Mouse (Mus musculus) heart, embryonic 12.5 days (tissue): ENCODE data around the gene Pheta1. TPM values are rescaled to one million over a fixed set of nuclear protein-coding genes. Genes with fewer than 3 reads are reported as not detected.

Experiments
- ATAC-seq: fragments of 200-750 bp; cut with Nextera tagmentation; 2 replicates; pipeline ENCODE4 v1.8.0; 2017; ENCODE audit warnings: moderate TSS enrichment, moderate library complexity; ENCODE audit not compliant: insufficient number of reproducible peaks, low FRiP score
- H3K27ac ChIP-seq: fragments of 300-500 bp; sonication (generic); 2 replicates; pipeline ENCODE4 v1.5.1; 2016; ENCODE audit warnings: mild to moderate bottlenecking, moderate library complexity; ENCODE audit not compliant: poor library complexity, severe bottlenecking
- H3K27me3 ChIP-seq: fragments of 300-500 bp; sonication (generic); replicated peaks from 2 replicates; pipeline ENCODE4 v1.6.1; 2016; ENCODE audit warnings: mild to moderate bottlenecking, moderate library complexity
- H3K36me3 ChIP-seq: fragments of 300-500 bp; sonication (generic); 2 replicates; pipeline ENCODE4 v1.6.1; 2016; ENCODE audit warnings: mild to moderate bottlenecking, moderate library complexity
- H3K4me1 ChIP-seq: fragments of 300-500 bp; sonication (generic); replicated peaks from 2 replicates; pipeline ENCODE4 v1.6.1; 2016; ENCODE audit warnings: mild to moderate bottlenecking
- H3K4me2 ChIP-seq: fragments of 300-500 bp; sonication (generic); 2 replicates; pipeline ENCODE4 v1.6.1; 2016; ENCODE audit warnings: mild to moderate bottlenecking, moderate library complexity
- H3K4me3 ChIP-seq: fragments of 300-500 bp; sonication (generic); 2 replicates; pipeline ENCODE4 v1.5.1; 2016; ENCODE audit warnings: mild to moderate bottlenecking
- H3K9ac ChIP-seq: fragments of 300-500 bp; sonication (generic); 2 replicates; pipeline ENCODE4 v1.6.1; 2016; ENCODE audit warnings: mild to moderate bottlenecking, moderate library complexity
- H3K9me3 ChIP-seq: fragments of 300-500 bp; sonication (generic); replicated peaks from 2 replicates; pipeline ENCODE4 v1.6.1; 2016; ENCODE audit warnings: mild to moderate bottlenecking, moderate library complexity
- WGBS: fragments of 180-500 bp; shearing (Covaris S2); methylation state at CpG from one replicate; pipeline ENCODE4 v1.1.7; 2016; 5-methylcytosine and 5-hydroxymethylcytosine counted together
- polyA plus RNA-seq: library from polyadenylated mRNA; unstranded; fragments of >200 nt; fragmentation: Nextera tagmentation; extraction: Ambion mirVana; gene quantifications from 2 replicates; pipeline ENCODE4 v1.2.1, GENCODE M21; 2016

Pheta1 gene
- polyA plus RNA-seq, 1 experiment from 2014 or later: 17.1 TPM

- no peaks in the 10 kb centered on the region for H3K27me3 ChIP-seq
- H3K9me3 ChIP-seq: no peaks in the 10 kb centered on the region
- H3K4me1 ChIP-seq: peaks cover 62% of the 10 kb centered on the region
- H3K4me2 ChIP-seq: peak overlapping the region; percentile 98
- peak overlapping the region; percentile 88 for H3K9ac ChIP-seq
- peaks cover 4% of the 10 kb centered on the region; the same call in 1 of the 2 replicates for H3K36me3 ChIP-seq
- peak; percentile 12 for ATAC-seq
- peak overlapping the region; percentile 87 for H3K27ac ChIP-seq
- peak overlapping the region; percentile 85 for H3K4me3 ChIP-seq
- 1% methylated on average over 48 of the region's 51 CpGs for WGBS
These were observed 12.7 kb upstream of the Pheta1 start for GRCm38 (mm10) chr5:121835949-121836691.

DNA sequence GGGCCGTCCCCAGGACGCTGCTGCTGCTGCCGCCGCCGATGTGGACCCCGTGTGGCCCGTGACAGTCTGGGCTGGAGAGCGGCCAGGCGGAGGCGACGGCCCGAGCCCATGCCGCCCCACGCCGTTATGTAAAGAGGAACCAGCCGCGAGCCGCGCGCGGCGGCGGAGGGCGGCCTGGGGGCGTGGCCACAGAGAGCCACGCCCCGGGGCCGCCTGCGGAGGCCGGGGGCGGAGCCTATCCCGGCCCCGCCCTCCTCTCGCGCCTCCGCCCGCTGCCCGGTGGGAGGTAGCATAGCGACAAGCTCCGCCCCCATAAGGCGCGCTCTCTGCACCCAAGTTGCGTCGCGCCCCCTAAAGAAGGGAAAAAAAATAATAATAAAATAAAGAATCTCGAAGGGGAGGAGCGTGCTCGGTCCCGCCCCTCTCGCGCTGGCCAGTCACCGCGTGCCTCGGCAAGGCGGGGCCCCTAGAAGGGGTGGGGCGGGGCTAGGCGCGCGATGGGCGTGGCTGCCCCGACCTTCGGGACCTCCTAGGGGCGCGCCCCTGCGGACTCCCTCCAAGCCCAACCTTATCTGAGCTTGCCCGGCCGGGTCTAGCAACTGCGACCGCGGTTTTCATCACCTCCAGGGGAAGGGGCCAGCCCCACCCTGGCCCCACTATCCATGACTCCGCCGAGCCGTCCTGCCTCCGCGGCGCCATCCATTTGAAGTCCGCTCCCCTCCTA, 11.9 kb upstream of the Pheta1 start:
- ATAC-seq: peak; percentile 91
- Histone ChIP-seq H3K36me3 (peaks cover 2% of the 10 kb centered on the region; the same call in 1 of the 2 replicates), H3K27me3 (no peaks in the 10 kb centered on the region), H3K9me3 (no peaks in the 10 kb centered on the region), H3K4me2 (peak overlapping the region; percentile 98), H3K27ac (peak overlapping the region; percentile 87), H3K9ac (peak overlapping the region; percentile 88), H3K4me1 (peaks cover 58% of the 10 kb centered on the region), H3K4me3 (peak overlapping the region; percentile 85)
- under 1% methylated on average over 75 of the region's 77 CpGs for WGBS

DNA sequence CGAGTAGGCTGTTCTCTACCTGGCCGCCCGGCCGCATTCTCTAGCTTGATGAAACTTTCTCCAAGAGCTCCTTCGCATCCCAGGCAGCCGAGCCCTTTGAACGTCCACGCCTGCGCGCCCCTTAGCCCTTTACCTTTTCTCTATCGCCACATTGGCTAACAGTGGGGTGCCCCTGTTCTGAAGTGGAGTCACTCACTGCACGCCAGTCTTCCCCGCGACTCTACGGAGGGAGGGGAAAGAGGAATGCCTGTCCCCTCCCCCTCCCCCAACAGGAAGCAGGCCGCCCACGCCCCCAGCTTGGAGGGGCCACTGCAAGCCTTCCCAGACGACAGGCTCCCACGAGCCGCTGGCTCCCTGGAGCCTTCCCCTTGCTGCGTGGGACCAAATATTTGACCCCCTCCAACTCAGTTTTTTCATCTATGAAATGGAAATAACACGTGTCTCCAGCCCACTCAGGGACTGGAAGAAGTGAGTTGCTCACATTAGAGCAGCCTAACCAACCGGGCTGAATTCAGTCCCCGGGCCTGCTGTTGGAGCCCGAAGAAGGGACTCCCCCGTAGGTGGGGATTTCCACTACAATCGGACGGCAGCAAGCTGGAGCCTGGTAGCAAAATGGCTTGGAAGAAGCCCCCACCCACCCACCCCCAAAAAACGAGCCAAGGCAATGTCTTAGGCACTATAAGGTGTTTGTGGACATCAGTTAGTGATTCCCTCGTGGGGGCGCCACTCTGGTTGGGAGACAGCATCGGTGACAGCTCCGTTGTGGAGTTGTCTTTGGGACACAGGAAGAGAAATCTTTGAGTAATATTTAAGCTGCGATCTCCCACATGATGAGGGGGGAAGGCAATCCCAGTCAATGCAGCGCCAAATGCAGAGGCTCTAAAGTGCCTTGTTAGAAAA, 11.1 kb upstream of the Pheta1 start, which contains the start of gene Sh2b3:
Gene Sh2b3, minus strand, starts transcription at position 206 of the 900 bp plus-strand sequence.
- Histone ChIP-seq H3K27ac (peak within 1 kb of the TSS; percentile 87), H3K9me3 (no peaks in the 10 kb centered on the region), H3K36me3 (no peaks in the 10 kb centered on the region), H3K9ac (peak within 1 kb of the TSS; percentile 88), H3K4me2 (peak within 1 kb of the TSS; percentile 98), H3K4me3 (peak within 1 kb of the TSS; percentile 85), H3K4me1 (peaks cover 56% of the 10 kb centered on the region), H3K27me3 (no peaks in the 10 kb centered on the region)
- peak; percentile 24 for ATAC-seq
- WGBS: 1% methylated on average over 35 of the region's 35 CpGs

GRCm38 (mm10) chr5:121838341-121839127, 10.2 kb upstream of the Pheta1 start:
- Histone ChIP-seq H3K36me3 (no peaks in the 10 kb centered on the region), H3K27me3 (peaks cover 5% of the 10 kb centered on the region), H3K4me3 (peak overlapping the region; percentile 85), H3K4me2 (peak overlapping the region; percentile 98), H3K9ac (peak overlapping the region; percentile 75), H3K27ac (peak overlapping the region; percentile 84), H3K9me3 (no peaks in the 10 kb centered on the region), H3K4me1 (peaks cover 53% of the 10 kb centered on the region)
- no peak for ATAC-seq
- WGBS: 1% methylated on average over 46 of the region's 46 CpGs

DNA sequence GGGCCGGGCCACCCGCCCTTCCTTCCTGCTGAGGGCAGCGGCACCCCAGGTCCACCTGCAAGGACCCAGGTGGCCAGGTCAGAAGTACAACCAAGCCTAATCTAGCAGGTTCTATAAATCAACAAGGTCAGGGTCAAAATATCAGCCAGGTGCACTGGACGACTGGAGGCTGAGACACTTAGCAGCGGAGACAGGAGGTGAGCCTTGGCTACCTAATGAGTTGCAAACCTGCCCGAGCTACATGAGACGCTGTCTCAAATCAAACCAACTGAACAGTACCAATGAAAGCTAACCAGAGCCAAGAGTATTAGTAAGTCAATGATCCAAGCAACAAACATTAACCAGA, 9.7 kb upstream of the Pheta1 start:
- H3K9ac ChIP-seq: peak overlapping the region; percentile 75
- no peak for ATAC-seq
- H3K27me3 ChIP-seq: peaks cover 11% of the 10 kb centered on the region
- peak overlapping the region; percentile 98 for H3K4me2 ChIP-seq
- peak overlapping the region; percentile 85 for H3K4me3 ChIP-seq
- peaks cover 52% of the 10 kb centered on the region for H3K4me1 ChIP-seq
- H3K9me3 ChIP-seq: no peaks in the 10 kb centered on the region
- 26% methylated on average over 7 of the region's 7 CpGs for WGBS
- H3K27ac ChIP-seq: peak overlapping the region; percentile 84
- no peaks in the 10 kb centered on the region for H3K36me3 ChIP-seq

DNA sequence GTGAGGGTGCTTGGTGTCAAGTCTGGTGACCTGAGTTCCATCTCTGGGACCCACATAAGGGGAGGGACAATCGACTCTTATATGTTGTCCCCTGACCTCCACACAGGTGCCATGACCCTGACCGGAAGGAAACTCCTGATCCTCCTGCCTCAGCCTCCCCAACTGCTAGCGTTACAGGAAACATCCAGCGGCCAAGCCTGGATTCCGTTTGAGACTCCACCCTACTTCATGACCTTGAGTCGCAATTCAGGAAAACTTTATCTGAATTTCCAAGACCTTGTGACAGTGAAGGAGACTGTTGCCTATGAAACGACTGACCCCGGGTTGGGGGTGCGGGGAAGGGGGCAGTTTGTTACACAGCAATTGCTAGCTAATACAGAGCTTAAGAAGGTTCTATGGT, 7.3 kb upstream of the Pheta1 start:
- Histone ChIP-seq H3K9me3 (no peaks in the 10 kb centered on the region), H3K9ac (no peak overlapping the region), H3K4me3 (no peak overlapping the region), H3K36me3 (no peaks in the 10 kb centered on the region), H3K27me3 (peaks cover 15% of the 10 kb centered on the region), H3K4me2 (no peak overlapping the region), H3K4me1 (peaks cover 38% of the 10 kb centered on the region), H3K27ac (no peak overlapping the region)
- ATAC-seq: no peak
- 87% methylated on average over 9 of the region's 9 CpGs for WGBS

DNA sequence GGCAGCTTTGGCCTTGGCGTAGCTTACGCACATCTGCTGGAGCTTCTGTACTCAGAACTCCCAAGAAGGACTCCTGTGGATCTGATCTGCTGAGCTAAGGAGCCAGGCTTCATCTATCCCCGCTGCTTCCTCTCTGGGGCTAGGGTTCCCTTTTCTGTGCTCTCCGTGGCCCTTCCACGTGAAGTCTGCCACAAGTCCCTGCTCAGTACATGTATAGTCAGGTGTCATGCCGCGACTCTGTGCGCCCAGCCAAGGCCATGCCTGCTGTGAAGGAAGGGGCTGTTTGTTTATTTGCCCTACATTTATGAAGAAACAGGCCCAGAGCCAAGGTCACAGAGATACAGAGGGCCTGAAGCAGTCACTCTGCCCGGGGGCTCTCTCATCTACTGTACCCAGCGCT, 6.8 kb upstream of the Pheta1 start:
- Histone ChIP-seq H3K27me3 (peaks cover 15% of the 10 kb centered on the region), H3K9me3 (no peaks in the 10 kb centered on the region), H3K36me3 (no peaks in the 10 kb centered on the region), H3K4me3 (0 out of 2 replicates have a peak overlapping the region, but pooled peaks have one; percentile 59), H3K9ac (no peak overlapping the region), H3K27ac (no peak overlapping the region), H3K4me2 (0 out of 2 replicates have a peak overlapping the region, but pooled peaks have one; percentile 88), H3K4me1 (peaks cover 38% of the 10 kb centered on the region)
- 49% methylated on average over 10 of the region's 10 CpGs for WGBS
- no peak for ATAC-seq

GRCm38 (mm10) chr5:121842665-121843118, 6.1 kb upstream of the Pheta1 start:
- Histone ChIP-seq H3K27ac (no peak overlapping the region), H3K9me3 (no peaks in the 10 kb centered on the region), H3K4me2 (peak overlapping the region; percentile 88), H3K4me3 (peak overlapping the region; percentile 59), H3K4me1 (peaks cover 35% of the 10 kb centered on the region), H3K36me3 (no peaks in the 10 kb centered on the region), H3K27me3 (peaks cover 15% of the 10 kb centered on the region), H3K9ac (peak overlapping the region; percentile 70)
- under 1% methylated on average over 33 of the region's 33 CpGs for WGBS
- peak; percentile 51; the same call in 1 of the 2 replicates for ATAC-seq

DNA sequence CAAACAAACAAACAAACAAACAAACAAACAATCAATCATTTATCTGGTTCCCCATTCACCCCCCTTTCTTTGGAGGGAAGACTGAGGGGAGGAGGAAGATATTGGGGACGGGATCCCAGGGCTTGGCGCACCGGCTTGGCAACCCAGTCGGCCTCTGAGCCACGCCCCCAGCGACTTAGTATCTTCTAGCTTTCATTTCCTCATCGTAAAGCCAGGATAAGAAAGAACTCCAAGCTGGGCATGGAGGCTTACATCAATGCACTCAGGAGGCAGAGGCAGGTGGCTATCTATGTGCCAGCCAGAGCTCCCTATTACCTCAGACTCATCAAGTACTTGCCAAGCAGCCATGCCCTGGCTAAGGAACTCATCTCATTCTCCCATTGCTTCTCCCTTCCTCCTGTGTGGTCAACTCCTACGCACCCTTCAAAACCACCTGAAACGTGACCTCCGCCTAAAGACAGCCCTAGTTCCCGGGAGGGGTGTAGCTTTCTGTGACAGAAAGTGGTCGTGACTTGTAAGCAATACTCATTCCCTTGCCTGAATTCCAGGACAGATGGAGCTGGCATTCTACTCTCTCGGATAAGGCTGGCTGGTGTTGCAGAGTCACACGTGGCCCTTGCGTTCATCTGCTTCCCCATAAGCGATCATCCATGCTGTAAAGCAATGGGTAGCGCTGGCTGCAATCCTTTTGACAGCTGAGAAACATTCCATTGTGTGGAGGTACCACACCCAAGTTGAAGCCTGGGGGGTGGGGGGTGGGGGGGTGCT, 5.5 kb upstream of the Pheta1 start:
- Histone ChIP-seq H3K4me3 (peak overlapping the region; percentile 59), H3K4me2 (peak overlapping the region; percentile 88), H3K9ac (no peak overlapping the region), H3K27ac (no peak overlapping the region), H3K36me3 (no peaks in the 10 kb centered on the region), H3K9me3 (no peaks in the 10 kb centered on the region), H3K4me1 (peaks cover 29% of the 10 kb centered on the region), H3K27me3 (peaks cover 15% of the 10 kb centered on the region)
- ATAC-seq: no peak
- WGBS: 14% methylated on average over 17 of the region's 17 CpGs
